Mouse (Mus musculus): ENCODE data around the gene Fgf2.

Gene Fgf2

GRCm38 (mm10) chr3:37348221-37349165, at the start of gene Fgf2:
Fgf2 (plus strand) TSS chr3:37348346.
- DNase-seq = peak; percentile 48

GRCm38 (mm10) chr3:37299470-37299869, 48.7 kb upstream of the Fgf2 start:
- no peak for DNase-seq

- peak; percentile 63 for DNase-seq
Observed at GRCm38 (mm10) chr3:37302685-37303084, 45.5 kb upstream of the Fgf2 start.

- no peak for DNase-seq
Observed at GRCm38 (mm10) chr3:37303392-37304139, 44.6 kb upstream of the Fgf2 start.

- no peak for DNase-seq
Observed at GRCm38 (mm10) chr3:37311897-37312369, 36.2 kb upstream of the Fgf2 start.

- peak; percentile 98 for DNase-seq
Observed at GRCm38 (mm10) chr3:37312370-37312941, 35.7 kb upstream of the Fgf2 start, which contains the start of the genes Bbs12 and Cetn4. Bbs12 (plus strand) TSS chr3:37312554. Cetn4 (minus strand) TSS chr3:37312708.

GRCm38 (mm10) chr3:37313371-37313770, 34.8 kb upstream of the Fgf2 start:
- DNase-seq = no peak

- no peak for DNase-seq
Observed at GRCm38 (mm10) chr3:37316233-37316632, 31.9 kb upstream of the Fgf2 start.

GRCm38 (mm10) chr3:37324310-37324709, 23.8 kb upstream of the Fgf2 start:
- DNase-seq = peak; percentile 38

- DNase-seq = no peak
Observed at GRCm38 (mm10) chr3:37325317-37326112, 22.6 kb upstream of the Fgf2 start.

- no peak for DNase-seq
Observed at GRCm38 (mm10) chr3:37326627-37327026, 21.5 kb upstream of the Fgf2 start.

- DNase-seq = no peak
Observed at GRCm38 (mm10) chr3:37328489-37328888, 19.7 kb upstream of the Fgf2 start.

GRCm38 (mm10) chr3:37329963-37330362, 18.2 kb upstream of the Fgf2 start:
- no peak for DNase-seq

GRCm38 (mm10) chr3:37331999-37332449, 16.1 kb upstream of the Fgf2 start:
- no peak for DNase-seq

- no peak for DNase-seq
Observed at GRCm38 (mm10) chr3:37334053-37334452, 14.1 kb upstream of the Fgf2 start.

- DNase-seq = no peak
Observed at GRCm38 (mm10) chr3:37341110-37341509, 7.0 kb upstream of the Fgf2 start.

GRCm38 (mm10) chr3:37342811-37343210, 5.3 kb upstream of the Fgf2 start:
- DNase-seq = no peak

GRCm38 (mm10) chr3:37347671-37348070, 475 bp upstream of the Fgf2 start:
- DNase-seq = peak; percentile 22

GRCm38 (mm10) chr3:37349166-37349548, 1.0 kb downstream of the Fgf2 start:
- no peak for DNase-seq

- no peak for DNase-seq
Observed at GRCm38 (mm10) chr3:37350386-37350785, 2.2 kb downstream of the Fgf2 start.

- DNase-seq = no peak
Observed at GRCm38 (mm10) chr3:37353951-37354481, 5.9 kb downstream of the Fgf2 start.

GRCm38 (mm10) chr3:37354737-37355136, 6.6 kb downstream of the Fgf2 start:
- DNase-seq = peak; percentile 30
